Mouse (Mus musculus) ES-Bruce4 (cell line): ENCODE measurements around the gene Oxct2b.

Source experiments
- CTCF ChIP-seq: IDR thresholded peaks from one replicate; pipeline ENCODE4 v1.8.1; 2011; ENCODE audit warnings: low read depth, low read length
- POLR2A ChIP-seq: IDR thresholded peaks from one replicate; pipeline ENCODE4 v1.8.1; 2011; ENCODE audit warnings: low read length; ENCODE audit not compliant: insufficient read depth

GRCm38 (mm10) chr4:123082283-123083163 is 33.5 kb upstream of the Oxct2b start:
- TF ChIP-seq CTCF = peak; percentile 96
- no peak for TF ChIP-seq POLR2A
